Mouse (Mus musculus) neural tube, embryonic 15.5 days (tissue): ENCODE measurements around the gene Phldb2. TPM values are rescaled to one million over a fixed set of nuclear protein-coding genes. Genes with fewer than 3 reads are reported as not detected.

Source experiments
- ATAC-seq: fragments of 200-750 bp; cut with Nextera tagmentation; 2 replicates; pipeline ENCODE4 v1.8.0; 2017; ENCODE audit warnings: mild to moderate bottlenecking, moderate TSS enrichment, moderate library complexity; ENCODE audit not compliant: low FRiP score
- H3K27ac ChIP-seq: fragments of 300-500 bp; sonication (generic); replicated peaks from 2 replicates; pipeline ENCODE4 v1.5.1; 2015; ENCODE audit warnings: mild to moderate bottlenecking, inconsistent platforms
- H3K27me3 ChIP-seq: fragments of 300-500 bp; sonication (generic); replicated peaks from 2 replicates; pipeline ENCODE4 v1.6.1; 2015; ENCODE audit warnings: inconsistent platforms
- H3K36me3 ChIP-seq: fragments of 300-500 bp; sonication (generic); 2 replicates; pipeline ENCODE4 v1.6.1; 2015; ENCODE audit warnings: inconsistent platforms
- H3K4me1 ChIP-seq: fragments of 300-500 bp; sonication (generic); 2 replicates; pipeline ENCODE4 v1.6.1; 2015; ENCODE audit warnings: inconsistent platforms
- H3K4me2 ChIP-seq: fragments of 300-500 bp; sonication (generic); 2 replicates; pipeline ENCODE4 v1.6.1; 2015; ENCODE audit warnings: inconsistent platforms, mild to moderate bottlenecking, moderate library complexity
- H3K4me3 ChIP-seq: fragments of 300-500 bp; sonication (generic); replicated peaks from 2 replicates; pipeline ENCODE4 v1.5.1; 2015; ENCODE audit warnings: mild to moderate bottlenecking, inconsistent platforms
- H3K9ac ChIP-seq: fragments of 300-500 bp; sonication (generic); replicated peaks from 2 replicates; pipeline ENCODE4 v1.6.1; 2015; ENCODE audit warnings: mild to moderate bottlenecking, inconsistent platforms
- H3K9me3 ChIP-seq: fragments of 300-500 bp; sonication (generic); replicated peaks from 2 replicates; pipeline ENCODE4 v1.6.1; 2016; ENCODE audit warnings: inconsistent platforms
- WGBS: fragments of 180-500 bp; shearing (Covaris S2); methylation state at CpG from one replicate; pipeline ENCODE4 v1.1.7; 2015; ENCODE audit warnings: mixed read lengths; 5-methylcytosine and 5-hydroxymethylcytosine counted together
- polyA plus RNA-seq: library from polyadenylated mRNA; unstranded; fragments of >200 nt; fragmentation: Nextera tagmentation; extraction: Ambion mirVana; gene quantifications from 2 replicates; pipeline ENCODE4 v1.2.1, GENCODE M21; 2015

The Phldb2 gene
- polyA plus RNA-seq, 1 experiment from 2014 or later: 7.2 TPM

DNA sequence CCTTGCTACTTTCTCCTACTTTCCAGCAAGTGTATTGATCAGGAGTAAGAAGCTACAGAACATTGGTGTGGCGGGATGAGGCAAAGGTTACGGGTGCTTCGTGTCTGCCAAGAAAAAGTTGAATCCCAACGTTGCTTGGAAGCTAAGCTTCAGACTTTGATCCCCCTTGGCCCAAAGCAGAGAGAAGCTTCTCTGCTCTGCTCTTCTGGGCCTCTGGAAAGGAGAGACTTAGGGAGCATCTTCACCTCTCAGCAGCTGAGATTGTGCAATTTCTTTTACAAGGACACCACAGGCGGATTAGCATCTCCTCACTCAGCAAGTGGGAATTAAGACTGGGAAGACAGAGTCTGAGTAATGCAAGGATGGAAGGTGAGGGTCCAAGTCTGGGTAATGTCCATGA is 26.5 kb downstream of the Phldb2 start:
- 92% methylated on average over 5 of the region's 5 CpGs for WGBS
- no peaks in the 10 kb centered on the region for H3K27me3 ChIP-seq
- ATAC-seq: no peak
- H3K4me2 ChIP-seq: no peak overlapping the region
- H3K4me1 ChIP-seq: peaks cover 4% of the 10 kb centered on the region
- no peaks in the 10 kb centered on the region for H3K36me3 ChIP-seq
- H3K9ac ChIP-seq: no peak overlapping the region
- no peak overlapping the region for H3K27ac ChIP-seq
- no peaks in the 10 kb centered on the region for H3K9me3 ChIP-seq
- H3K4me3 ChIP-seq: no peak overlapping the region

DNA sequence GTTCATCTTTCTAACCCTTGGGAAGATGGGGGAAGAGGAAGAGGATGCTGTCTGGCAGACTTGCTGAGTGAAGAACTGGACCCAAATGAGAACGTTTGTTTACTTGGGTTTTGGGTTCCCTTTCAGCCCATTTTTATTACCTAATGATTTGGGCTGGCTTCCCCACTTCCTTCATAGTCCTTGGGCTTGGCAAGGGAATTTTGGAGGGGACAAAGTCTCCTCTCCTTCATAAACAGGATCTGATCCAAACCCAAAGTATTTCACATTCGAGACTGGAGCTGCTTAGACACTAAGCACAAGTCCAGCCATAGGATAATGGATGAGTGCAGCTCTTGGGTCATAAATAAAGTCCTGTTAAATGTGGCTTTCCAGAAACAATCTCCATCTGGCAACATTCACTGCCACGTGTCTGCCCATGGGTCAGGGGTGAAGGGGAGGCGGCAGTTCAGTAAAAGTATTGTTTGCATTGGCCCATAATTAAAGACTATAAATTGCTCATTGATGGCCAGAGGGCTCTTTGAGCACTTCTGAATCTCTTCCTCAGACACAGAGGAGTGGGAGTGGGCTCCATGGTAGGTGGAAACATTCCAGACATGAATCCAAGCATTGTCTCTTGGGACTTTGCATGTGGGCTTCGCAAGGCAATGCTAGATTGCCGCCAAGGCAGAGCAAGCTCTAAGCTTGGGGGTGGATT is 29.5 kb downstream of the Phldb2 start:
- Histone ChIP-seq H3K36me3 (no peaks in the 10 kb centered on the region), H3K27me3 (no peaks in the 10 kb centered on the region), H3K27ac (no peak overlapping the region), H3K4me2 (no peak overlapping the region), H3K4me3 (no peak overlapping the region), H3K9ac (no peak overlapping the region), H3K9me3 (no peaks in the 10 kb centered on the region), H3K4me1 (peaks cover 4% of the 10 kb centered on the region)
- no peak for ATAC-seq
- WGBS: 32% methylated on average over 6 of the region's 6 CpGs

DNA sequence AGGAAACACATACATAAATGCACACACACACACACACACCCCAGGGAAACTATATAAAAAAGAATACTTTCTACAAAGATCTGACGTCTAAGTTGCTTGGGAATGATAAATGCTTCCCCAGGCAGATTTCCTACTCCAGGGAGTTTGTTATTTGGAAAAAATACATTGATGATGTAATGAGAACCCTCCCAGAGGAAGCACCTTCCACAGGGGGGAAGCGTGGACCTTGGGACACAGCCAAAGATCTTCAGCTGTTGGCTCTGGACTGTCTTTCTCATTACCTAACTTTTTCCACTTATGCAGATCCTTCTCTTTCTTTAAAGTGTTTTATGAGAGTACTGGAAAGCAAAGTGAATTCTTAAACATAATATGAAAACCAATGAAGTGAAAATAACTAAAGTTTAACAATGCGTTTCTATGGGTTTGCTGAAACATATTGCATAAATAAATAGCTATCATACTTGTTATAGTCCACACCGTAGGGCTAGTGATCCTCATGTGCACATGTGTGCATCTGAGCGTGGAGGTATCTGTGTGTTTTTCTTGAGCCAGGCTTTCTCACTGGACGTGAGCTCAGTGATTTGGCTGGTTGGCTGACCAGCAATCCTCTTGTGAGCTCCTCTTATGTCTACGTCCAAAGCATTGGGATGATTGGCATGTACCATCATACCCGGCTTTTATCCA is 30.7 kb downstream of the Phldb2 start:
- Histone ChIP-seq H3K4me3 (no peak overlapping the region), H3K4me1 (peaks cover 4% of the 10 kb centered on the region), H3K36me3 (no peaks in the 10 kb centered on the region), H3K4me2 (no peak overlapping the region), H3K27me3 (no peaks in the 10 kb centered on the region), H3K9ac (no peak overlapping the region), H3K9me3 (no peaks in the 10 kb centered on the region), H3K27ac (no peak overlapping the region)
- ATAC-seq: no peak
- WGBS: 75% methylated on average over 8 of the region's 8 CpGs

DNA sequence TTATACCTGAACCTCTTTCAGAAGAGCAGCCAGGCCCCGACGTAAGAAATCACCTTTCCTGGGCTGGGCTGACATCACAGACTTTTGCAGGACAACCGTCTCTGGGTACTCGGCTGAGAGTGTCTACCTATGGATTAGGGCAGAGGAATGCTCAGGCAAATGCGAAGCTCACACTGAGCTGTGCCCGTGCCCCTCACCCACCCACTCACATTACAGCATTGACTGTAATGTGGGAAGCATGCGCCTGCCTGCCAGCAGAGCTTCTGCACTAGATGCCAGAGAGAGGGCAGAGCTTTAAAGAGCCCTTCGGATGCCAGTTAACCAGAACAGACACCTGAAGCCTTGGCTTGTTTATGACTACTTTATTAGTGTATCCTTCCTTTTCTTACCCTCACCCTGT is 33.8 kb downstream of the Phldb2 start:
- Histone ChIP-seq H3K4me3 (no peak overlapping the region), H3K27ac (no peak overlapping the region), H3K27me3 (no peaks in the 10 kb centered on the region), H3K4me2 (no peak overlapping the region), H3K9ac (no peak overlapping the region), H3K4me1 (peaks cover 4% of the 10 kb centered on the region), H3K9me3 (no peaks in the 10 kb centered on the region), H3K36me3 (no peaks in the 10 kb centered on the region)
- ATAC-seq: no peak
- 86% methylated on average over 8 of the region's 8 CpGs for WGBS

DNA sequence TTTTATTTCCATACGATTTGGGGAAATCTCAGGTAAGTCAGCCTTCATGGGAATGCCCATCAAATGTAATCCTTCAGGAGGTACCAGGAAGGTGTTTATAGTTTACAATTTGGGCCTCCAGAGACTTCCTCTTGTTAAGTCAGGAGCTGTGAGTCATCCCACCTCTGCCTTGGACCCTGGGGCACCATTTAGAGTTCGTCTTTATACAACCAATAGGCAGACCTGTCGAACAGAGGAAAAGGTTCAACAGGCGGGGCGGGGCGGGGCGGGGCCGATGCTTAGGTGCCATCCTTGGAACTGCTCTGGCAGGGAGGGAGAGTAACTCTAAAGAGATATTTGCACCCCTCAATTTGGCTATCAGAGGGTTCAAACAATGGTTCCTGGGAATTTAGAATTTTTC is 49.8 kb downstream of the Phldb2 start:
- WGBS: 85% methylated on average over 8 of the region's 8 CpGs
- no peak for ATAC-seq
- H3K4me2 ChIP-seq: no peak overlapping the region

DNA sequence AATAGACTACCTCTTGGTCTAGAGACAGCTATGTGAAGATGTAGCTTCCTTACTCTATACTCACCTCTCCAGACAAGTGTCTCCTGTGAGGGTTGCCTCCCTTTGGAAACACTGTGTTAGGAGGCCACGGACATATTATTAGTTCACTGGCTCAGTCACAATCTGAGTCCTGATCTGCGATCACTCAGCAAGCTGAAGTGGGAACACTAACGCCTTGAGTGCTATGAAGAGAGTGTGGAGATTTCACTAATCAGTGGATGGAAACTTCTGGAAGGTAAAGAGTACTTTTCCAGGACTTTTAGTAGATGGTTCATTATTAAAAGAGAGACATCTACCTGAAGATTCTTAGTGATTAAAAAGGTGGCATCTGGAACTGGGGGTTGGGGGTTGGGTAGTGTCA is 54.9 kb downstream of the Phldb2 start:
- Histone ChIP-seq H3K4me3 (no peak overlapping the region), H3K27me3 (no peaks in the 10 kb centered on the region), H3K4me1 (no peaks in the 10 kb centered on the region), H3K4me2 (no peak overlapping the region), H3K27ac (no peak overlapping the region), H3K9me3 (no peaks in the 10 kb centered on the region), H3K9ac (no peak overlapping the region), H3K36me3 (no peaks in the 10 kb centered on the region)
- WGBS: 93% methylated on average over 3 of the region's 3 CpGs
- ATAC-seq: no peak

More for the DNA sequence above, 49.8 kb downstream of the Phldb2 start:
- Histone ChIP-seq H3K36me3 (no peaks in the 10 kb centered on the region), H3K27ac (no peak overlapping the region), H3K9me3 (no peaks in the 10 kb centered on the region), H3K4me1 (no peaks in the 10 kb centered on the region), H3K27me3 (no peaks in the 10 kb centered on the region), H3K9ac (no peak overlapping the region), H3K4me3 (no peak overlapping the region)

DNA sequence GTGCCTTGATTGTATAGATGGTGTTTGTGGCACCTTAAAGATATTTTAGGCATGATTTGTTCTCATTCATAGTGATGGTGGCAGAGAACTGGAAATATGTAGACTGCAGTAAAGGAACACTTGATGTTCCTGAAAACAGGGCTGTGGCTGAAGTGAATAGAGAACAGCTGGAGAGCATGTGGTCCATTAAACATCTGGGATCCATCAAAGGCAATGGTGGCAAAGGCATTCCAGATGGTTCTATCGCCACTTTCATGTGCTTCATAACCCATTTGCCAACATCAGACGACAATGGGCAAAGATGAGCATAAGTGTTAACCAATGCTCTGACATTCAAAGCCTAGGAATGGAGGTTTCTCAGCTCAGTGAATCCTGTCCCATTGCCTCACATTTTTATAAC is 56.8 kb downstream of the Phldb2 start:
- H3K27ac ChIP-seq: no peak overlapping the region
- H3K9me3 ChIP-seq: no peaks in the 10 kb centered on the region
- no peaks in the 10 kb centered on the region for H3K4me1 ChIP-seq
- WGBS: 64% methylated on average over 2 of the region's 2 CpGs
- no peak for ATAC-seq
- H3K9ac ChIP-seq: no peak overlapping the region
- H3K27me3 ChIP-seq: no peaks in the 10 kb centered on the region
- no peaks in the 10 kb centered on the region for H3K36me3 ChIP-seq
- no peak overlapping the region for H3K4me2 ChIP-seq
- H3K4me3 ChIP-seq: no peak overlapping the region

DNA sequence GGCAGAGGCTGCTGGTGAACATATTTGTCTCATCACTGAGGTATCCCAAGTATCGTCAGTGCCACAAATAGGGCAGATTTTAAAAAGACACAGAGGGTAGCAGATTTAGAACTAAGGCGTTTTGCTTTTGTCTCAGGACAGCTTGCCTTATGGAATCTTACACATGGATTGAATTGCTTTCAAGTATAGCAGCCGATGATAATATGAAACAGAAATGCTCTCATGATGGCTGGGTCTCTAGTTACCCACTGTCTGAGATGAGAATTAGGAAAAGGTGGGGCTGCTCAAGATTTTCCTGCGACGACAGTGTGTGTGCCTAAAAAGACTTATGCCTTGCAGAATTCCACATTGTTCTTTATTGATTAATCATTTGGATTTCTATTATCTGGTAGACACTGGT is 58.4 kb downstream of the Phldb2 start:
- Histone ChIP-seq H3K27me3 (no peaks in the 10 kb centered on the region), H3K4me2 (no peak overlapping the region), H3K36me3 (no peaks in the 10 kb centered on the region), H3K9me3 (no peaks in the 10 kb centered on the region), H3K4me3 (no peak overlapping the region), H3K27ac (no peak overlapping the region), H3K9ac (no peak overlapping the region), H3K4me1 (no peaks in the 10 kb centered on the region)
- 70% methylated on average over 5 of the region's 5 CpGs for WGBS
- ATAC-seq: no peak

DNA sequence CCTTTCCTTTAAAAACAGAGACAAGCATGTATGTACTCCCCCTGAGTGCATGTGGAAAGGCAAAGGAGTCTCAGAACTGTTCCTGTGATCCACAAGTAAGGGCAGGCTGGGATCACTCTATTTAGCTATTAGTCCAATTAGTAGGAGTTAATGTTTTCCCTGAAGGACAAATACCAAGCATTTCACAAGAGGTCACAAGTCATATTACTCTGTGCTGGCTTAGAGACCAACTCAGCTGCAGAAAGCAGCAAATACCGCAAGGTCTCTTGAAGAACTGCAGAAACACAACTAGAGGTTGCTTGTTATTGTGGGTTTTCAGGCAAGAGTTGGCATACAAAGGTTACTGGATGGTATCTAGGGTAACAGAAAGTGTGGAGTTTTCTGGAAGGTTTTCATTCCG is 59.6 kb downstream of the Phldb2 start:
- no peak overlapping the region for H3K9ac ChIP-seq
- no peak for ATAC-seq
- H3K27ac ChIP-seq: no peak overlapping the region
- no peak overlapping the region for H3K4me3 ChIP-seq
- no peak overlapping the region for H3K4me2 ChIP-seq
- no peaks in the 10 kb centered on the region for H3K27me3 ChIP-seq
- no peaks in the 10 kb centered on the region for H3K4me1 ChIP-seq
- 91% methylated on average over 2 of the region's 2 CpGs for WGBS
- H3K36me3 ChIP-seq: no peaks in the 10 kb centered on the region
- no peaks in the 10 kb centered on the region for H3K9me3 ChIP-seq

DNA sequence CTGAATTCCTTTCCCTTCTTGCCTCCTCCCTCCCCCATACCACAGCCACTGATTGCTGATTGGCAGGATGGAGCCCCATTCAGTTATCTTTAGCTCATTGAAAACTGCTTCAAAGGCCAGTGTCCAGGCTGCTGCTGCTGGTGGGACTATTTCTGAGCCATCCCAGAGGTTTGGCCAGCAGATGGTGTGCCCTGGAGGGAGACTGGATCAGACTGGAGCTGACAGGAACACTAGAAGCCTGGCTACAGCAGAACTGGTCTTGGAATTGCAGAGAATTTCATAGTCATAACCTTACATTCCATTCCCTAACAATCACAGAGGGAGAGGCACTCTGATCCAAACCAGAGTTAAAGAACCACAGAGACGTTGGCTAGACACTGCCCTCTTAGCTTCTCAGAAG is 60.5 kb downstream of the Phldb2 start:
- Histone ChIP-seq H3K9ac (no peak overlapping the region), H3K4me1 (no peaks in the 10 kb centered on the region), H3K36me3 (no peaks in the 10 kb centered on the region), H3K9me3 (no peaks in the 10 kb centered on the region), H3K4me3 (no peak overlapping the region), H3K27ac (no peak overlapping the region), H3K4me2 (no peak overlapping the region), H3K27me3 (no peaks in the 10 kb centered on the region)
- no peak for ATAC-seq
- WGBS: 53% methylated on average over 1 of the region's 1 CpGs

DNA sequence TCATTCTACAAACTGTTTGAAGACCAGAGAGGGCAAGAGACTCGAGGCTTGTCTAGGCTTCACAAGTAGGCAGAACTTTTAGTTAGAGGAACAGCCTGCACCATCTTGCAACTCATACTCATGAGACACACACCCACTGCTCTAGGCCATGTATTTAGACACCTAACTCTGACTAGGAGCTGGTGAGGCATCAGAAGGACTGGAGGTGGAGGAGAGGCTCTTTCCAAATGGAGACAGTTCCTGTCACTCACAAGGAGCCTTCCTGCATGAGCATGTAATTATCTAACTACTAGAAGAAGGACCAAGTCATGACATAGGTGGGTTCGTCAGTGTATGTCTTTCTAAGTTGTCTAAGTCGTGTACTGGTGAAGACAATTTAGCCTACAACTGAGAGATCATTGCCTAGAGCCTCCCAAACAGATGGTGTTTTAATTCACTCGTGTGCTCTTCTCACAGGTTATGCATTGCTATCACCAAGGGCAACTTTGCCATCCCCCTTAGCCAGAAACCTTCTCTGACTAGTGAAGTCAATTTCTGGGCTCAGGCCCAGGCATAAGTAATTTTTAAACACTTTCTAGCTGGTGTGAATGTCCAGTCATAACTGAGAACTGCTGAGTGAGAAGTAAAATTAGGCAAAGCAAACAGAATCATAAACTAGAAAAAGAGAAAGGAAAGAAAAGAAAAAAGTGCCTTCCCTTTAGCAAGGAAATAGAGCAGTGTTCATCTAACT is 62.8 kb downstream of the Phldb2 start:
- Histone ChIP-seq H3K4me1 (no peaks in the 10 kb centered on the region), H3K27me3 (no peaks in the 10 kb centered on the region), H3K9me3 (no peaks in the 10 kb centered on the region), H3K9ac (no peak overlapping the region), H3K36me3 (no peaks in the 10 kb centered on the region), H3K4me2 (no peak overlapping the region), H3K4me3 (no peak overlapping the region), H3K27ac (no peak overlapping the region)
- ATAC-seq: no peak
- 75% methylated on average over 4 of the region's 4 CpGs for WGBS

DNA sequence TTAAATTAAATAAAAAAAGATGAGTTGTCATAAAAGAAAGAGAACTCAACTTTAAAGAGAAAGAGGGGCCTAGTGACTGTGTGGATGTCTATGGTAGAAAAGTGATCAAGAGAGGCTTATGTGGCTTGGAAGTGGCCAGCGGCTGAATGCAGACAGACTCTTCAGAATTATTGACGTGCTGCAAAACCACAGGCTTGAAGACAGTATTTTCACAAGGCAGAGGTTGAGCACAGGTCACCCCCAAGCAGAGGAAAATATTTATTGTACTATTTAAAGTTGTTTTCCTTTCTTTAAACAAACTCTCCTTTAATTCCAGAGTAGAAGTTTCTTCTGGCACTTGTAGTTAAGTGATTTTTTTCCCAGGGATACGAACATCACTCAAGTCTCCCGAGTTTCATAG is 63.8 kb downstream of the Phldb2 start:
- H3K4me2 ChIP-seq: no peak overlapping the region
- H3K9ac ChIP-seq: no peak overlapping the region
- no peaks in the 10 kb centered on the region for H3K36me3 ChIP-seq
- no peak overlapping the region for H3K4me3 ChIP-seq
- H3K27ac ChIP-seq: no peak overlapping the region
- no peaks in the 10 kb centered on the region for H3K9me3 ChIP-seq
- H3K27me3 ChIP-seq: no peaks in the 10 kb centered on the region
- ATAC-seq: no peak
- no peaks in the 10 kb centered on the region for H3K4me1 ChIP-seq
- 73% methylated on average over 4 of the region's 4 CpGs for WGBS
